Mouse (Mus musculus) cerebral cortex, adult 2 months (tissue): Measurements from ENCODE around the gene Gm21900.

Experiments used
- WGBS: fragments of 180-500 bp; shearing (Covaris S2); methylation state at CpG from one replicate; pipeline ENCODE4 v1.1.7; 2018; 5-methylcytosine and 5-hydroxymethylcytosine counted together

Gm21900 gene

DNA sequence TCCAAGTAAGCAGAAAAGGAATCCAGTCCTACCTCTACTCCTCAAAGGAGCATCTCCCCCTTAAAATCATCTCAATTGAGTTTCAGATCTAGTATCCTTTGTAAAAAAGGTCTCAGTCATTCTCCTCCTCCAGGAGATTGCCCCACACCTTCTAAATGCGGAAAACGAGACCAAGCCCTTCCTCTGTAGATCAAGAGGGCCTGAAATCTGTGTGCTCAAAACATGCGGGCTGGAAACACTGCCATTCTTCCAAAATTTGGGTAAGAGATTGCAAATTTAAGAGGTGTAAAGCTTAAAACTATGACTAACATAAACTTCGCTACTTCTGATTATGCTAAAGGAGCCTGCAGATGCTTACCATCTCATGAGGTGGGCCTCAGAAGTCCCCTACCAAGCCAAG lies at the start of gene Gm21900:
Gm21900 (plus strand) TSS at position 301 of the 400 bp plus-strand sequence.
- 75% methylated on average over 4 of the region's 4 CpGs for WGBS

- 61% methylated on average over 17 of the region's 25 CpGs for WGBS
Observed at GRCm38 (mm10) chrY:10643516-10643915, 27.4 kb downstream of the Gm21900 start.
